Mouse (Mus musculus): ENCODE measurements around the gene Mslnl.
"Not testable (repeated sequence)": the region's sequence is repeated elsewhere in the genome, so short reads cannot be mapped to it uniquely, and the experiment has no call there.

Gene Mslnl

GRCm38 (mm10) chr17:25735745-25736144, at the start of gene Mslnl:
Gene Mslnl (plus strand): TSS chr17:25736042.
- no peak for DNase-seq (ENCODE audit: low spot score)

GRCm38 (mm10) chr17:25686323-25686722, 49.5 kb upstream of the Mslnl start:
- DNase-seq (ENCODE audit: low spot score): no peak

GRCm38 (mm10) chr17:25688922-25689321, 46.9 kb upstream of the Mslnl start:
- no peak for DNase-seq (ENCODE audit: low spot score)

- DNase-seq (ENCODE audit: low spot score): no peak
These were observed 39.6 kb upstream of the Mslnl start for GRCm38 (mm10) chr17:25696263-25696662.

GRCm38 (mm10) chr17:25698446-25698845, 37.4 kb upstream of the Mslnl start:
- peak; percentile 80 for DNase-seq (ENCODE audit: low spot score)

- no peak for DNase-seq (ENCODE audit: low spot score)
These were observed 34.9 kb upstream of the Mslnl start for GRCm38 (mm10) chr17:25700863-25701496.

- DNase-seq (ENCODE audit: low spot score): no peak
These were observed 25.8 kb upstream of the Mslnl start for GRCm38 (mm10) chr17:25709994-25710393.

- DNase-seq (ENCODE audit: low spot score): no peak
These were observed 24.7 kb upstream of the Mslnl start for GRCm38 (mm10) chr17:25711136-25711535.

GRCm38 (mm10) chr17:25715627-25716026, 20.2 kb upstream of the Mslnl start:
- DNase-seq (ENCODE audit: low spot score): no peak

GRCm38 (mm10) chr17:25716130-25716529, 19.7 kb upstream of the Mslnl start:
- DNase-seq (ENCODE audit: low spot score): no peak

- DNase-seq (ENCODE audit: low spot score): no peak
These were observed 18.9 kb upstream of the Mslnl start, which contains the start of gene Gng13 for GRCm38 (mm10) chr17:25716711-25717637. Gene Gng13 (plus strand): TSS chr17:25717171.

GRCm38 (mm10) chr17:25717691-25718090, 18.2 kb upstream of the Mslnl start:
- no peak for DNase-seq (ENCODE audit: low spot score)

GRCm38 (mm10) chr17:25721476-25721875, 14.4 kb upstream of the Mslnl start:
- DNase-seq (ENCODE audit: low spot score): no peak

- DNase-seq (ENCODE audit: low spot score): no peak
These were observed 12.4 kb upstream of the Mslnl start for GRCm38 (mm10) chr17:25723470-25723869.

- no peak for DNase-seq (ENCODE audit: low spot score)
These were observed 11.9 kb upstream of the Mslnl start for GRCm38 (mm10) chr17:25723919-25724318.

GRCm38 (mm10) chr17:25725264-25725663, 10.6 kb upstream of the Mslnl start:
- no peak for DNase-seq (ENCODE audit: low spot score)

- DNase-seq (ENCODE audit: low spot score): peak; percentile 99
These were observed 8.4 kb upstream of the Mslnl start, which contains the start of the genes Chtf18 and Rpusd1 for GRCm38 (mm10) chr17:25727265-25728008. Gene Chtf18 (minus strand): TSS chr17:25727419. Gene Rpusd1 (plus strand): TSS chr17:25727670.

GRCm38 (mm10) chr17:25728009-25728270, 7.9 kb upstream of the Mslnl start:
- no peak for DNase-seq (ENCODE audit: low spot score)

- DNase-seq (ENCODE audit: low spot score): peak; percentile 75
These were observed 3.8 kb upstream of the Mslnl start for GRCm38 (mm10) chr17:25732082-25732481.

- no peak for DNase-seq (ENCODE audit: low spot score)
These were observed 596 bp upstream of the Mslnl start for GRCm38 (mm10) chr17:25735246-25735645.

GRCm38 (mm10) chr17:25738861-25739260, 3.0 kb downstream of the Mslnl start:
- DNase-seq (ENCODE audit: low spot score): no peak

GRCm38 (mm10) chr17:25741471-25741870, 5.6 kb downstream of the Mslnl start:
- not testable (repeated sequence) for DNase-seq (ENCODE audit: low spot score)

- no peak for DNase-seq (ENCODE audit: low spot score)
These were observed 8.0 kb downstream of the Mslnl start for GRCm38 (mm10) chr17:25743831-25744230.

All from layer of hippocampus, adult 9-10 months (tissue).